Mouse (Mus musculus): ENCODE data around the gene Tom1. TPM values are rescaled to one million over a fixed set of nuclear protein-coding genes. Genes with fewer than 3 reads are reported as not detected.
A peak's percentile ranks its signal among the peaks of the same experiment; 100 is the strongest.

Gene Tom1
- polyA plus RNA-seq, 1 experiment from 2014 or later = 22.1 TPM

DNA sequence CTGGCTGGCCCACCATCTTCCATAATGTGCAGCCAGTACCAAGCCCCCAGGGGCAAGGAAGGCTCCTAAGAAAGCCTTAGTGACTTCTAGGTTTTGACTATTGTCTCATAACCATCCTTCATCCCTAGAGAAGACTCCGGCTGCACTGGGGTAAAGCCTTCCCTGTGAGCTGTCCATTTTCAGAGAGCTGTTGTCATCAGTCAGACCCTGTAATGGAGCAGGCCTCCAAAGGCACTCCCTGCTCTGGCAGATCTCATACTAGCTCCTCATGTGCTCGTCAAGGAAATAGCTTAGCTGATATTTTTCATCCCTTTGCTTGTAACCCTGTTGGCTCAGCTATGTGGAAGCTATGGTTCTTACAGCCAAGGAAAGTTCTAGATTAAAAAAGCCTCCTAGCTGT, 27.3 kb downstream of the Tom1 start:
- WGBS = 81% methylated on average over 2 of the region's 2 CpGs
- H3K4me1 ChIP-seq (replicated peaks; ENCODE audit: control insufficient read depth, insufficient read depth, low read length) = no peaks in the 10 kb centered on the region
- no peak for ATAC-seq (ENCODE audit: low read depth)
- no peaks in the 10 kb centered on the region for H3K27me3 ChIP-seq (ENCODE audit: control insufficient read depth, insufficient read depth, low read depth, low read length)
- H3K4me3 ChIP-seq (ENCODE audit: low read length) = no peak overlapping the region
- H3K9me3 ChIP-seq (ENCODE audit: control insufficient read depth, low read length) = no peaks in the 10 kb centered on the region
- H3K36me3 ChIP-seq (ENCODE audit: control insufficient read depth, insufficient read depth, low read length) = no peaks in the 10 kb centered on the region
- no peak overlapping the region for H3K9ac ChIP-seq (ENCODE audit: low read length)
- no peak overlapping the region for H3K4me2 ChIP-seq (ENCODE audit: low read depth, low read length)
- H3K27ac ChIP-seq (ENCODE audit: low read length) = no peak overlapping the region

DNA sequence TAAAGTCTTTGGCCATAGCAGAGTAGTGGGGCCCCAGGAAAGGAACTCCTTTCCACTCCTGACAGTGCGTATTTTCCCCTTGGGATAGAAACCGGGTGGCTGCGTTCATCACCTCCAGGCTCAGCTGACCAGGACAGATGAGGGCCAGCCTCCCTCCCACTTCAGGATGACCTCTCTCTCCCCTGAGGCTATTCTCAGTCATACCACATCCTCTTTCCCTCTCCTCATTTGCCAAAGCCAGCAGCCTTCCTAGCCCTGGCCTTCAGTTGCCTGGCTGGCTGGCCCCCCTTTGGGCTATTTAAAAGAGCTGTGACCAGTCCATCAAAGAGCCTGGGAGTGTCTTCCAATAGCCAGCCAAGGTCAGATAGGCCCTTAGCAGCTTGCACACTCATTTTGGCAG, 29.8 kb downstream of the Tom1 start:
- no peak overlapping the region for H3K27ac ChIP-seq (ENCODE audit: low read length)
- H3K4me3 ChIP-seq (ENCODE audit: low read length) = no peak overlapping the region
- H3K36me3 ChIP-seq (ENCODE audit: control insufficient read depth, insufficient read depth, low read length) = no peaks in the 10 kb centered on the region
- H3K4me1 ChIP-seq (replicated peaks; ENCODE audit: control insufficient read depth, insufficient read depth, low read length) = no peaks in the 10 kb centered on the region
- H3K9me3 ChIP-seq (ENCODE audit: control insufficient read depth, low read length) = no peaks in the 10 kb centered on the region
- no peaks in the 10 kb centered on the region for H3K27me3 ChIP-seq (ENCODE audit: control insufficient read depth, insufficient read depth, low read depth, low read length)
- no peak overlapping the region for H3K4me2 ChIP-seq (ENCODE audit: low read depth, low read length)
- WGBS = 74% methylated on average over 3 of the region's 3 CpGs
- no peak overlapping the region for H3K9ac ChIP-seq (ENCODE audit: low read length)
- no peak for ATAC-seq (ENCODE audit: low read depth)

DNA sequence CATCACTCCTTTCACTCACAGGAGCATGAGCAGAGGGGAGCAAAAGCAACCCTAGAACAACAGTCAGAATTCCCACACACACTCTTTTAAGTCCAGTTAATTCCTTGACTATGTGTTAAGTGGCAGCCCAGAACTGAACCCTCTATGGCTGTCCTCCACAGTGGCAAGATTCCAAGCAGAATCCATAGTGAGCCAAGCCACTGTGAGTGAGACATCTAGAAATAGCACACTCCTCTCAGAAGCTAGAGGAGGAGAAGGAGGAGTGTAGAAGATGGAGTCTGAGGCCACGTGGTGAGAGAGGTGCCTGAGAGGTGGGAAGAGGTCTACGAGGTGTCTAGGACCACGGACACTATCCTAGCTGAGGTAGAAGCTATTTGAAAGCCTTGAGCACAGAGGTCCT, 31.3 kb downstream of the Tom1 start:
- Histone ChIP-seq H3K9ac (ENCODE audit: low read length) (no peak overlapping the region), H3K4me3 (ENCODE audit: low read length) (no peak overlapping the region), H3K4me1 (replicated peaks; ENCODE audit: control insufficient read depth, insufficient read depth, low read length) (no peaks in the 10 kb centered on the region), H3K9me3 (ENCODE audit: control insufficient read depth, low read length) (no peaks in the 10 kb centered on the region), H3K4me2 (ENCODE audit: low read depth, low read length) (no peak overlapping the region), H3K27me3 (ENCODE audit: control insufficient read depth, insufficient read depth, low read depth, low read length) (no peaks in the 10 kb centered on the region), H3K36me3 (ENCODE audit: control insufficient read depth, insufficient read depth, low read length) (no peaks in the 10 kb centered on the region), H3K27ac (ENCODE audit: low read length) (no peak overlapping the region)
- 81% methylated on average over 3 of the region's 3 CpGs for WGBS
- no peak for ATAC-seq (ENCODE audit: low read depth)

DNA sequence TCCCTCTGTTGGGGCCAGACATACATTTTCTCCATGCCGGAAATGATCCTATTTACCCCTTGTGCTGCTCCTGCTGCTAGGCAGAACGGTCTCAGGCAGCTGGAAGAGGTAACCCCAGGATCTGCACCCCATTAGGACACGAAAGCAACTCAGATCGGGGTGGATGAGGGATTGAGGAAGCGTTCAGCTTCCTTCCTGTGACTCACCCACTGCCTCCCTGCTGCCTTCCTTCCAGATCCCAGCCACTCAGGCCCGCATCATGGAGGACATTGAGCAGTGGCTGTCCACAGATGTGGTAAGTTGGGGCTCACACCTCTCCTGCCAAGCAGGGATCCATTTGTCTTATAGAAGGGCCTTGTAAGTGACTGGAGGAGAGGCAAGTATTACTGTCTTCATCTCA, 33.8 kb downstream of the Tom1 start:
- Histone ChIP-seq H3K36me3 (ENCODE audit: control insufficient read depth, insufficient read depth, low read length) (no peaks in the 10 kb centered on the region), H3K4me3 (ENCODE audit: low read length) (no peak overlapping the region), H3K4me1 (replicated peaks; ENCODE audit: control insufficient read depth, insufficient read depth, low read length) (no peaks in the 10 kb centered on the region), H3K9ac (ENCODE audit: low read length) (no peak overlapping the region), H3K27ac (ENCODE audit: low read length) (no peak overlapping the region), H3K4me2 (ENCODE audit: low read depth, low read length) (no peak overlapping the region), H3K9me3 (ENCODE audit: control insufficient read depth, low read length) (no peaks in the 10 kb centered on the region), H3K27me3 (ENCODE audit: control insufficient read depth, insufficient read depth, low read depth, low read length) (no peaks in the 10 kb centered on the region)
- ATAC-seq (ENCODE audit: low read depth) = no peak
- WGBS = 54% methylated on average over 6 of the region's 6 CpGs

DNA sequence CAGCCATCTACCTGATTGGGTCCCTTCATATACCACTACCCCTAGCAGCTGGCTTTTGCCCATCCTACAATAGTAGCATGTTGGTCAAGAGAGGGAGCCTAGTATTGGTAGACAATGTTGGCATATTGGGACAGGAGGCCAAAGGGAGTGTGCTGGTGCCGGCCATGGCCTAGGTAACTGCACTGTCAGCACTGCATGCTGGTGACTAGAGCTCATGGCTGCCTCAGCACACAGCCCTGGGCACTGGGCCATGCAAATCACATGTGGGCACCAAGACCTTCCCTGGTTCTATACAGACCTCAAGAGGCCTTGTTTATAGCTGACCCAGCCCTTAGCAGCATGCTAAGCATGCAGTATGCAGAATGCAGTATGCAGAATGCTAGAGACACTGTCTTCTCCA, 36.8 kb downstream of the Tom1 start:
- no peaks in the 10 kb centered on the region for H3K4me1 ChIP-seq (replicated peaks; ENCODE audit: control insufficient read depth, insufficient read depth, low read length)
- no peak for ATAC-seq (ENCODE audit: low read depth)
- H3K27ac ChIP-seq (ENCODE audit: low read length) = no peak overlapping the region
- no peak overlapping the region for H3K4me3 ChIP-seq (ENCODE audit: low read length)
- no peak overlapping the region for H3K9ac ChIP-seq (ENCODE audit: low read length)
- no peak overlapping the region for H3K4me2 ChIP-seq (ENCODE audit: low read depth, low read length)
- no peaks in the 10 kb centered on the region for H3K36me3 ChIP-seq (ENCODE audit: control insufficient read depth, insufficient read depth, low read length)
- H3K27me3 ChIP-seq (ENCODE audit: control insufficient read depth, insufficient read depth, low read depth, low read length) = no peaks in the 10 kb centered on the region
- H3K9me3 ChIP-seq (ENCODE audit: control insufficient read depth, low read length) = no peaks in the 10 kb centered on the region
- WGBS = 78% methylated on average over 1 of the region's 1 CpGs

DNA sequence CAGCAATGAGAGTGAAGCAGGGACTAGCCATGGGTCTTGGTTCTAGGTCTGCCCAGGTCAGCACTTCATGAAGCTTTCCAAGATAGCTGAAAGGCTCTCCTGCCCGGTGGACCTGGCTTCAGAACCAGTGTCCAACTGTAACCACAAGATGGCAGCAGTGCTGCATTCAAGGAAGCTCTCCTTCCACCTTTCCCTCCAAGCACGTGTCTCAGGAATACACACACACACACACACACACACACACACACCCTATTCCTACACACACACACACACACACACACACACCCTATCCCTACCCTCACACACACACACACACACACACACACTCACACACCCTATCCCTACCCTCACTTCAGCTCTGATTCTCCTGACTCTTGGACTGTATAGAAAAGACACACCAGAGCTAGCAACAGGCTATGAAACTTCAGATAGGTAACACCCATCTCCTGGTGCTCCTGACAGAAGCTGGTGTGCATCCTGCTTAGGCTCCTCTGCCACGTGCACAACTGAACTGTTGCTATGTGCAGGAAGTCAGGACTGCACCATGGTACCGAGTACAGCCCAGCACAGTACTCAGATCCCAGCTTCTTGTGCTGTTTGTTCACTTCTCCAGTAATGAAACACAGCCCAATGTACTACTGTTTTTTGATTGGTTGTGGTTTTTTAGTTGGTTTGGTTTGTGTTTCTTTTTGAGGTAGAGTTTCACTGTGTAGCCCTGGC, 38.3 kb downstream of the Tom1 start:
- 21% methylated on average over 4 of the region's 4 CpGs for WGBS
- Histone ChIP-seq H3K27ac (ENCODE audit: low read length) (no peak overlapping the region), H3K27me3 (ENCODE audit: control insufficient read depth, insufficient read depth, low read depth, low read length) (no peaks in the 10 kb centered on the region), H3K9ac (ENCODE audit: low read length) (no peak overlapping the region), H3K9me3 (ENCODE audit: control insufficient read depth, low read length) (no peaks in the 10 kb centered on the region), H3K4me1 (replicated peaks; ENCODE audit: control insufficient read depth, insufficient read depth, low read length) (no peaks in the 10 kb centered on the region), H3K4me3 (ENCODE audit: low read length) (no peak overlapping the region), H3K4me2 (ENCODE audit: low read depth, low read length) (no peak overlapping the region), H3K36me3 (ENCODE audit: control insufficient read depth, insufficient read depth, low read length) (no peaks in the 10 kb centered on the region)
- ATAC-seq (ENCODE audit: low read depth) = peak; percentile 82

DNA sequence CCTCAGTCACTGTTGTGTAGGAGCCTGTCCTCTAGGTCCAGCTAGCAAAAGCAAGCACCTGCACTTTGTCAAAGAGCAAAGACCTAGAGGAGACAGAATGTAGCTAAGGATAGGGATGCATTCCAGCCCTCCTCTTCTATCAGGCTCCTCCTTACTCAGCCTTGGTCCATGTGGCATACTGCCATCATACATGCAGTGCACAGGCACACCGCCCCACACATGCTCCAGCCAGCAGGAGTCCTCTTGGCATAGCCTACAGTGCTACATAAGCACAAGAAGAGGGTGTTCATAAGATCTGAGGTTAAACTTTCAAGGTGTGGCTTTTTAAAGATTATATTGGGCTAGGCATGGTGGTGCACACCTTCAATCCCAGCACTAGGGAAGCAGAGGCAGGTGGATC, 41.4 kb downstream of the Tom1 start:
- Histone ChIP-seq H3K9ac (ENCODE audit: low read length) (no peak overlapping the region), H3K4me1 (replicated peaks; ENCODE audit: control insufficient read depth, insufficient read depth, low read length) (no peaks in the 10 kb centered on the region), H3K27ac (ENCODE audit: low read length) (no peak overlapping the region), H3K4me3 (ENCODE audit: low read length) (no peak overlapping the region), H3K4me2 (ENCODE audit: low read depth, low read length) (no peak overlapping the region), H3K36me3 (ENCODE audit: control insufficient read depth, insufficient read depth, low read length) (no peaks in the 10 kb centered on the region), H3K9me3 (ENCODE audit: control insufficient read depth, low read length) (no peaks in the 10 kb centered on the region), H3K27me3 (ENCODE audit: control insufficient read depth, insufficient read depth, low read depth, low read length) (no peaks in the 10 kb centered on the region)
- WGBS = 70% methylated on average over 1 of the region's 1 CpGs
- ATAC-seq (ENCODE audit: low read depth) = no peak

DNA sequence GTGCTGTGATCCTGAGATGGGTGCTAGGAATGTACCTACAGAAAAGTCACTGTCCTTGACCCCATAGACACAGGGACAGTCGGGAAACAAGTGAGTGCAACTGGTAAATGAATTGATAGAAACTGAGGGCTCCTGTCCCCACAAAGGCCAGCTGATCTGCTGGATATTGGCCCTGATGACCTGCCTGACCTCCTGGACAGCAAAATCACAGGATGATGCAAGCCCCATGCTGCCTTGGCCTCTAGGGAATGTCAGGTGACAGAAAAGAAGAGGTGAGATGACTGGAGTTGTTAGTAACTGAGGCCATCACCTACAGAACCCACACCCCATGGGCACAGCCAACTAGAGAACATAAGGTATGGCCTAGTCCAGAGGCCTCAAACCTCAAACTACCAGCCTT, 44.7 kb downstream of the Tom1 start:
- H3K27me3 ChIP-seq (ENCODE audit: control insufficient read depth, insufficient read depth, low read depth, low read length) = no peaks in the 10 kb centered on the region
- no peak overlapping the region for H3K4me3 ChIP-seq (ENCODE audit: low read length)
- no peaks in the 10 kb centered on the region for H3K9me3 ChIP-seq (ENCODE audit: control insufficient read depth, low read length)
- H3K36me3 ChIP-seq (ENCODE audit: control insufficient read depth, insufficient read depth, low read length) = no peaks in the 10 kb centered on the region
- H3K27ac ChIP-seq (ENCODE audit: low read length) = no peak overlapping the region
- no peak overlapping the region for H3K9ac ChIP-seq (ENCODE audit: low read length)
- H3K4me2 ChIP-seq (ENCODE audit: low read depth, low read length) = no peak overlapping the region
- 76% methylated on average over 1 of the region's 1 CpGs for WGBS
- no peak for ATAC-seq (ENCODE audit: low read depth)
- peaks cover under 1% of the 10 kb centered on the region; the same call in 1 of the 2 replicates for H3K4me1 ChIP-seq (replicated peaks; ENCODE audit: control insufficient read depth, insufficient read depth, low read length)

DNA sequence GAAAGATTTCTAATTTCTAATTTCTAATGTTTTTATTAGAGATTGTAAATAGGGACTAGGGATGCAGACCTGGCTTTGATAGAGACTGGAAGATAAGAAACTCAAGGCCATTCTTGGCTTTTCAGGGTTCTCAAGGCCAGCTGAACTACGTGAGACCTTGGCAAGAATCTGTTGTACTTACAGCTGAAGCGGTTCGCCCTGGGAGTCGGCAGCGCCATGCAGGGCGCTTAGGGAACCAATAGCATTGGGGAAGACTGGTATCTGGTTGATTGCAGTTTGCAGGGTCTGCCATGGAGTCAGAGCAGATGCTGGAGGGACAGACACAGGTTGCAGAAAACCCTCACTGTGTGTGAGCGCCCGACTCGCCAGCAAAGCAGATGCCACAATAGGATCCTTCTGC, 45.3 kb downstream of the Tom1 start:
- H3K9me3 ChIP-seq (ENCODE audit: control insufficient read depth, low read length) = no peaks in the 10 kb centered on the region
- no peak overlapping the region for H3K4me3 ChIP-seq (ENCODE audit: low read length)
- ATAC-seq (ENCODE audit: low read depth) = no peak
- no peak overlapping the region for H3K9ac ChIP-seq (ENCODE audit: low read length)
- no peak overlapping the region for H3K4me2 ChIP-seq (ENCODE audit: low read depth, low read length)
- H3K36me3 ChIP-seq (ENCODE audit: control insufficient read depth, insufficient read depth, low read length) = no peaks in the 10 kb centered on the region
- 93% methylated on average over 9 of the region's 9 CpGs for WGBS
- H3K27me3 ChIP-seq (ENCODE audit: control insufficient read depth, insufficient read depth, low read depth, low read length) = no peaks in the 10 kb centered on the region
- peaks cover 2% of the 10 kb centered on the region; the same call in 1 of the 2 replicates for H3K4me1 ChIP-seq (replicated peaks; ENCODE audit: control insufficient read depth, insufficient read depth, low read length)
- H3K27ac ChIP-seq (ENCODE audit: low read length) = no peak overlapping the region
